8 mouse cellular contexts compared by ENCODE assay signal in the genomic region with DNA sequence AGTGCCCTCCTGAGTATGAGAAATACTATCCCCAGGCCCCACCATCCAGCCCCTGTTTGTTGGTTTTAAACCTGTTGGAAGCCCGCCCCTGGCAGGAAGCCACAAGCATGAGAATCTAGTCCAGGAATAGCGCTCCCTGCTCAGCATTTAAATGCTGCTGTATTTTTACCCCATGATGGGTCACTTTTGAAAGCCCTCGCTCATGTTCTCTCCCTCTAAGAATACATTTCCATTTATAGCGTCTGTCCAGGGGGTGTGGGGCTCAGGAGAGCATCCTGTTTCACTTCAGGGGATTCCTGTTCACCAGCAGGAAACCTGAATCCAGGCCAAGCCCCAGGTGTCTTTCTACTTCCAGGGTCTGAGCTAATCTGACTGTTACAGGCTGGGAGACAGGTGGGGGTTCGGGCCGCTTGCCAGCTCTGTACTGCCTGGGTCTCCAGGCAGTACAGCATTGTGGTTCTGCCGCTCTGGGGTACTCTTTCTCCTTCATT. TPM values are rescaled to one million over a fixed set of nuclear protein-coding genes. Genes with fewer than 3 reads are reported as not detected.
DNase-seq lines count a peak whose midpoint lies in the region; ATAC-seq and TF ChIP-seq lines count a peak whose summit lies in the region.

No protein-coding gene starts in this region.

- no peak overlapping the region for H3K4me2 ChIP-seq in forebrain, embryonic 16.5 days (ENCODE audit: low read length)
- H3K4me2 ChIP-seq in myocyte (ENCODE audit: low read depth), result peak overlapping the region; percentile 27

- peak; percentile 18 for DNase-seq in WW6 (ENCODE audit: low read depth, low spot score)
- DNase-seq in heart, postnatal 14 days, result peak; percentile 86
- DNase-seq in layer of hippocampus, postnatal 36 days, result peak; percentile 32 to 50
- DNase-seq in Muller cell, postnatal 12 days (ENCODE audit: inconsistent ontology term), result no peak
- no peak for DNase-seq in embryo, embryonic 10 days (ENCODE audit: low spot score)

- 30% methylated on average over 7 of the region's 7 CpGs for WGBS in forebrain, embryonic 16.5 days

- peaks cover 19% of the 10 kb centered on the region for H3K4me1 ChIP-seq in ES-Bruce4 (ENCODE audit: control insufficient read depth, insufficient read depth, low read length)
- H3K4me1 ChIP-seq in forebrain, embryonic 16.5 days (replicated peaks; ENCODE audit: control insufficient read depth, insufficient read depth, low read length), result peaks cover 21% of the 10 kb centered on the region

- intact Hi-C loops in heart, postnatal 14 days (cut with DNase I), result loop anchor here (2.0 kb wide), 3 partner anchors 43 to 129 kb away; no protein-coding TSS in a partner anchor

- peaks cover 25% of the 10 kb centered on the region for H3K79me2 ChIP-seq in myocyte (ENCODE audit: control insufficient read depth, insufficient read depth)

- H3K27me3 ChIP-seq in ES-Bruce4 (ENCODE audit: control insufficient read depth, insufficient read depth, low read length, poor library complexity, severe bottlenecking) (no peaks in the 10 kb centered on the region), myocyte (ENCODE audit: control insufficient read depth, insufficient read depth, insufficient read length) (no peaks in the 10 kb centered on the region)
- no peaks in the 10 kb centered on the region for H3K27me3 ChIP-seq in forebrain, embryonic 16.5 days (replicated peaks; ENCODE audit: control insufficient read depth, insufficient read depth, low read length)

- H3K27ac ChIP-seq in ES-Bruce4 (ENCODE audit: insufficient read depth, low read length), result peak overlapping the region; percentile 98
- H3K27ac ChIP-seq in forebrain, embryonic 16.5 days (ENCODE audit: low read length), result peak overlapping the region; percentile 58

- H3ac ChIP-seq in myocyte (ENCODE audit: control insufficient read depth, insufficient read length), result no peak overlapping the region

- H3K4me3 ChIP-seq in ES-Bruce4 (ENCODE audit: low read depth, low read length) (no peak overlapping the region; the same call in 1 of the 2 replicates), myocyte (no peak overlapping the region)
- no peak overlapping the region for H3K4me3 ChIP-seq in forebrain, embryonic 16.5 days (replicated peaks; ENCODE audit: low read length)

- TF ChIP-seq POLR2A in ES-Bruce4 (IDR thresholded peaks at IDR 0.05; ENCODE audit: insufficient read depth, low read length) (no peak), myocyte (IDR thresholded peaks at IDR 0.05; ENCODE audit: insufficient read length, low read depth) (no peak)

- TF ChIP-seq EP300 in ES-Bruce4 (IDR thresholded peaks at IDR 0.05; ENCODE audit: insufficient read depth, low read depth, low read length), result peak; percentile 80

- ATAC-seq in forebrain, embryonic 16.5 days, result peak; percentile 74

- no peaks in the 10 kb centered on the region for H3K36me3 ChIP-seq in ES-Bruce4 (ENCODE audit: control insufficient read depth, insufficient read depth, low read length, poor library complexity, severe bottlenecking)
- H3K36me3 ChIP-seq in forebrain, embryonic 16.5 days (ENCODE audit: control insufficient read depth, insufficient read depth), result no peaks in the 10 kb centered on the region
- H3K36me3 ChIP-seq in myocyte (ENCODE audit: control insufficient read depth, insufficient read depth), result no peaks in the 10 kb centered on the region

- no peaks in the 10 kb centered on the region for H3K9me3 ChIP-seq in ES-Bruce4 (replicated peaks; ENCODE audit: control insufficient read depth, insufficient read depth, low read length, poor library complexity, severe bottlenecking)
- H3K9me3 ChIP-seq in forebrain, embryonic 16.5 days (ENCODE audit: control insufficient read depth, low read length), result no peaks in the 10 kb centered on the region

- 0 out of 2 replicates have a peak overlapping the region, but pooled peaks have one; percentile 17 for H3K9ac ChIP-seq in ES-Bruce4 (ENCODE audit: low read depth, poor library complexity, severe bottlenecking)
- H3K9ac ChIP-seq in forebrain, embryonic 16.5 days (replicated peaks; ENCODE audit: low read depth, low read length), result no peak overlapping the region

- TF ChIP-seq CTCF in ES-Bruce4 (IDR thresholded peaks at IDR 0.05; ENCODE audit: low read depth, low read length), result no peak

TF ChIP-seq in myocyte, 11 proteins besides CTCF, POLR2A, EP300 and RAD21:
- peak in 1 of 3 experiments; percentile 63 for TF ChIP-seq MYOD1 (IDR thresholded peaks at IDR 0.05; ENCODE audit: control insufficient read depth in 1 of 3, insufficient read length in 2 of 3, low read depth in 2 of 3)
- TF ChIP-seq POLR2AphosphoS2 (IDR thresholded peaks at IDR 0.05; ENCODE audit: insufficient read length, low read depth), result no peak
- TF ChIP-seq TCF12 (IDR thresholded peaks at IDR 0.05; ENCODE audit: insufficient read depth, poor library complexity, severe bottlenecking), result peak; percentile 11
- TF ChIP-seq MYOG (IDR thresholded peaks at IDR 0.05; ENCODE audit: control insufficient read depth in 1 of 3, insufficient read depth in 1 of 3, insufficient read length in 2 of 3, low read depth in 2 of 3), result peak in 1 of 3 experiments; percentile 67
- TF ChIP-seq REST (IDR thresholded peaks at IDR 0.05; ENCODE audit: insufficient read depth, insufficient read length), result no peak
TF ChIP-seq in myocyte: peak in this region for 3.

RNA-seq across cellular contexts. Expression of gene Dusp1, which starts 34.3 kb away (rescaled TPM):
- 58.4 and 64.9 TPM in 2 replicates for polyA plus RNA-seq in ES-Bruce4 (2011; ENCODE audit: insufficient read depth, insufficient read length, low read depth, missing spikeins)
- 44.1 and 47.8 TPM in 2 replicates for polyA plus RNA-seq in forebrain, embryonic 16.5 days (2015; fragmentation: Nextera tagmentation; extraction: Ambion mirVana)
- total RNA-seq in heart, postnatal 14 days (2021), result 10 to 100 TPM; 91.2 to 99.6 TPM
- total RNA-seq in layer of hippocampus, postnatal 36 days (2021), result 10 to 100 TPM; 17.1 to 19.3 TPM
- polyA plus RNA-seq in myocyte (2012; fragmentation: generic; extraction: Trizol), result 11.6 TPM

RNA-seq across cellular contexts. Expression of gene Ergic1, which starts 34.9 kb away (rescaled TPM):
- polyA plus RNA-seq in ES-Bruce4 (2011; ENCODE audit: insufficient read depth, insufficient read length, low read depth, missing spikeins) (166 and 167 TPM in 2 replicates), myocyte (2012; fragmentation: generic; extraction: Trizol) (102 TPM)
- polyA plus RNA-seq in forebrain, embryonic 16.5 days (2015; fragmentation: Nextera tagmentation; extraction: Ambion mirVana), result 102 and 113 TPM in 2 replicates
- total RNA-seq in heart, postnatal 14 days (2021), result 10 to 100 TPM; 51.1 to 59.5 TPM
- total RNA-seq in layer of hippocampus, postnatal 36 days (2021), result 100 to 1,000 TPM; 115 to 119 TPM

Comparison
In these comparisons a context has a peak if more than half of its experiments do, and no peak if none do; other contexts are left out.
1. DNase-seq: peak in WW6 (single experiment), heart, postnatal 14 days (2 of 2) and layer of hippocampus, postnatal 36 days (2 of 2); none in Muller cell, postnatal 12 days (single experiment) and embryo, embryonic 10 days (single experiment).